In the genomic region with DNA sequence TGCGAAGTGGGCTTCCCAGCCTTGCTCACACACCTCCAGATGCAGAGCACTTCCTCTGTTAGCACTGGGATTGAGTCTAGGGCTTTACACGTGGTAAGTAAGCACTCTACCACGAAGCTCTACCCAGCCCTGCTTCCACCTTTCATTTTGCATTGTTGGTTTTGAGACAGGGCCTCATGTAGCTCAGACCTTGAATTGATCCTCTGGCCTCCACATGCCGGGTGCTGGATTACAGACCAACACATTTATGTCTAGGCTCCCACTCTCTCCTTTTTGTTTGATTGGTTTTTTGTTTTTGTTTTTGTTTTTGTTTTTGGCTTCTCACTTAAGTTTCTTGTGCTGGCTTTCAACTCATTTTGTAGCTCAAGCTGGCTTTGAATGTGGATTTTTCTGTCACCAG, we compare ENCODE assay signal across 16 mouse cellular contexts.
"Had no signal": no experiment of that assay in that cellular context is flagged by ENCODE, and none has a peak within 500 bp of the region (broad histone marks: within the 10 kb centered on the region; RNA-seq: fewer than 3 reads in every experiment).

No protein-coding gene starts in this region.

- H3K4me3 ChIP-seq: neural tube, embryonic 13.5 days; neural tube, embryonic 15.5 days; stomach, embryonic 15.5 days had no signal

- H3K27ac ChIP-seq: neural tube, embryonic 13.5 days; neural tube, embryonic 15.5 days; stomach, embryonic 15.5 days; stomach, postnatal 0 days had no signal

- H3K9me3 ChIP-seq: neural tube, embryonic 13.5 days; neural tube, embryonic 15.5 days; stomach, embryonic 15.5 days had no signal

- H3K4me1 ChIP-seq: neural tube, embryonic 13.5 days; neural tube, embryonic 15.5 days; stomach, embryonic 15.5 days had no signal

- DNase-seq: retina, postnatal 1 day; right cerebral cortex, adult 18-20 months; right cerebral cortex, postnatal 14 days; right cerebral cortex, postnatal 25 days; right cerebral cortex, postnatal 4 days; spleen, adult 18-20 months; thymus, adult 18-20 months; thymus, adult 2 months; thymus, postnatal 14 days; thymus, postnatal 25 days; thymus, postnatal 36 days; thymus, postnatal 4 days had no signal

- H3K4me2 ChIP-seq: neural tube, embryonic 13.5 days; neural tube, embryonic 15.5 days; stomach, embryonic 15.5 days had no signal

- H3K36me3 ChIP-seq: neural tube, embryonic 13.5 days; neural tube, embryonic 15.5 days; stomach, embryonic 15.5 days had no signal

- H3K27me3 ChIP-seq: neural tube, embryonic 15.5 days; stomach, embryonic 15.5 days had no signal

- H3K9ac ChIP-seq: neural tube, embryonic 13.5 days; neural tube, embryonic 15.5 days; stomach, embryonic 15.5 days had no signal
